Mouse (Mus musculus) C2C12 (cell line): ENCODE results near the gene Socs1.

Experiments
- CTCF ChIP-seq: IDR thresholded peaks from one replicate; pipeline ENCODE4 v1.5.1; 2011; ENCODE audit not compliant: control insufficient read depth, insufficient read depth, insufficient read length
- MAX ChIP-seq: IDR thresholded peaks from one replicate; pipeline ENCODE4 v1.6.1; 2011; ENCODE audit warnings: mild to moderate bottlenecking, control low read depth
- MYOG ChIP-seq: IDR thresholded peaks from one replicate; pipeline ENCODE4 v1.6.1; 2011; ENCODE audit not compliant: control insufficient read depth, insufficient read length; ENCODE audit errors: extremely low read depth

- TF ChIP-seq CTCF (no peak), MAX (no peak), MYOG (no peak)
These were observed 29.5 kb upstream of the Socs1 start for GRCm38 (mm10) chr16:10814864-10815263.
